Mouse (Mus musculus) kidney, embryonic 16.5 days (tissue): Measurements from ENCODE around the gene Nrg3. TPM values are rescaled to one million over a fixed set of nuclear protein-coding genes. Genes with fewer than 3 reads are reported as not detected.

Experiments
- ATAC-seq: fragments of 200-750 bp; cut with Nextera tagmentation; 2 replicates; pipeline ENCODE4 v1.8.0; 2017; ENCODE audit warnings: moderate TSS enrichment; ENCODE audit not compliant: low FRiP score, low TSS enrichment
- H3K27ac ChIP-seq: fragments of 300-500 bp; sonication (generic); 2 replicates; pipeline ENCODE4 v1.5.1; 2014; ENCODE audit warnings: low read length
- H3K27me3 ChIP-seq: fragments of 300-500 bp; sonication (generic); 2 replicates; pipeline ENCODE4 v1.6.1; 2014; ENCODE audit warnings: low read length, control low read depth, mixed read lengths; ENCODE audit not compliant: insufficient read depth
- H3K36me3 ChIP-seq: fragments of 300-500 bp; sonication (generic); 2 replicates; pipeline ENCODE4 v1.6.1; 2014; ENCODE audit warnings: low read length, control low read depth, mixed read lengths; ENCODE audit not compliant: insufficient read depth
- H3K4me1 ChIP-seq: fragments of 300-500 bp; sonication (generic); 2 replicates; pipeline ENCODE4 v1.6.1; 2014; ENCODE audit warnings: low read length, control low read depth, mixed read lengths; ENCODE audit not compliant: insufficient read depth
- H3K4me2 ChIP-seq: fragments of 300-500 bp; sonication (generic); replicated peaks from 2 replicates; pipeline ENCODE4 v1.6.1; 2014; ENCODE audit warnings: low read depth, low read length
- H3K4me3 ChIP-seq: fragments of 300-500 bp; sonication (generic); 2 replicates; pipeline ENCODE4 v1.5.1; 2014; ENCODE audit warnings: mild to moderate bottlenecking, low read length
- H3K9ac ChIP-seq: fragments of 300-500 bp; sonication (generic); replicated peaks from 2 replicates; pipeline ENCODE4 v1.6.1; 2014; ENCODE audit warnings: low read length
- H3K9me3 ChIP-seq: fragments of 300-500 bp; sonication (generic); 2 replicates; pipeline ENCODE4 v1.6.1; 2016; ENCODE audit warnings: low read length, control low read depth
- WGBS: fragments of 180-500 bp; shearing (Covaris S2); extraction: QIAGEN DNeasy Blood & Tissue Kit; methylation state at CpG from one replicate; pipeline ENCODE4 v1.1.7; 2014; 5-methylcytosine and 5-hydroxymethylcytosine counted together
- polyA plus RNA-seq: library from polyadenylated mRNA; unstranded; fragments of >200 nt; fragmentation: Nextera tagmentation; extraction: Ambion mirVana; gene quantifications from 2 replicates; pipeline ENCODE4 v1.2.1, GENCODE M21; 2015

Gene Nrg3
- polyA plus RNA-seq, 1 experiment from 2014 or later = 0.45 TPM

DNA sequence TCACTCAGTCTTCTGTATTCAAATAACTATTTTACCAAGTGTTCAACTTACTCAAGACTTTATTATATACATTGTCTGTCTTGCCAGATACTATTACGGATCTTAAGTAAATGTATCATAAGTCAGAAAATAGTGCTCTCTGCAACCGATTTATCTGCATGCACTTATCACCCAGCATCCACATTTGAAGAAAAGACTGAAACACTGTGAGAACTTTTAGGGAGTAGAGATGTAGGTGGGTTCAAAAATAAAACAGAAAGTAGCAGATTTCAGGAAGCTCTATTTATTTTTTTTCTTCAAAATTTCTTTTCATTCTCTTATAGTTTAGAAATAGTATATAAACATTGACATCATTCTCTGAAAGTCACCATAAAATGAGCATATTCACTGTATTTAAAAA, 449.8 kb downstream of the Nrg3 start:
- Histone ChIP-seq H3K36me3 (no peaks in the 10 kb centered on the region), H3K27ac (no peak overlapping the region), H3K4me3 (no peak overlapping the region), H3K4me2 (no peak overlapping the region), H3K9me3 (no peaks in the 10 kb centered on the region), H3K4me1 (no peaks in the 10 kb centered on the region), H3K27me3 (no peaks in the 10 kb centered on the region), H3K9ac (no peak overlapping the region)
- ATAC-seq = no peak
- 80% methylated on average over 2 of the region's 2 CpGs for WGBS

DNA sequence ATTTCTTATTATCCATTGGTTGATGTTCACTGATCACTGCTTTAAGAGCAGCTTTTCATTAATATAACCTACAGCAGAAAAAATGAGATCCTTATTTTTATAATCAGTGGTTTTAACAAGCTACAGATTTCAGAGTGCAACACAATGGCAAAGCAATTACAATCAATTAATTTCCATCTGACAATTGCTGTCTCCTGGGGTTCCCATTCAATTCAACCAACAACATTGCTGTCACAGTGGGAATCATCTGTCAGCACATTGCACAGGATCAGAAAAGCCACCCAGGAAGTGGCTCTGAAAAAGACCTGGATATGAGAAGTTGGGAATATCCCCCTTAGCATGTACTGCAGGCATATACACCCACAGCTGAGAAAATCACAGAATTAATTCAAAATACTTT, 458.8 kb downstream of the Nrg3 start:
- no peak overlapping the region for H3K27ac ChIP-seq
- no peaks in the 10 kb centered on the region for H3K4me1 ChIP-seq
- no peak overlapping the region for H3K4me3 ChIP-seq
- no peak for ATAC-seq
- H3K27me3 ChIP-seq = no peaks in the 10 kb centered on the region
- no peaks in the 10 kb centered on the region for H3K36me3 ChIP-seq
- H3K9me3 ChIP-seq = no peaks in the 10 kb centered on the region
- no peak overlapping the region for H3K4me2 ChIP-seq
- no peak overlapping the region for H3K9ac ChIP-seq

GRCm38 (mm10) chr14:38997843-38998242, 475.0 kb downstream of the Nrg3 start:
- Histone ChIP-seq H3K4me1 (no peaks in the 10 kb centered on the region), H3K4me2 (no peak overlapping the region), H3K27ac (no peak overlapping the region), H3K9ac (no peak overlapping the region), H3K36me3 (no peaks in the 10 kb centered on the region), H3K9me3 (no peaks in the 10 kb centered on the region), H3K27me3 (no peaks in the 10 kb centered on the region), H3K4me3 (no peak overlapping the region)
- ATAC-seq = no peak
- 78% methylated on average over 3 of the region's 3 CpGs for WGBS

- Histone ChIP-seq H3K27ac (no peak overlapping the region), H3K4me3 (no peak overlapping the region), H3K36me3 (no peaks in the 10 kb centered on the region), H3K4me1 (no peaks in the 10 kb centered on the region), H3K27me3 (no peaks in the 10 kb centered on the region), H3K9me3 (no peaks in the 10 kb centered on the region), H3K4me2 (no peak overlapping the region), H3K9ac (no peak overlapping the region)
- no peak for ATAC-seq
- WGBS = 78% methylated on average over 1 of the region's 1 CpGs
Observed at GRCm38 (mm10) chr14:38992574-38992866, 480.4 kb downstream of the Nrg3 start.

DNA sequence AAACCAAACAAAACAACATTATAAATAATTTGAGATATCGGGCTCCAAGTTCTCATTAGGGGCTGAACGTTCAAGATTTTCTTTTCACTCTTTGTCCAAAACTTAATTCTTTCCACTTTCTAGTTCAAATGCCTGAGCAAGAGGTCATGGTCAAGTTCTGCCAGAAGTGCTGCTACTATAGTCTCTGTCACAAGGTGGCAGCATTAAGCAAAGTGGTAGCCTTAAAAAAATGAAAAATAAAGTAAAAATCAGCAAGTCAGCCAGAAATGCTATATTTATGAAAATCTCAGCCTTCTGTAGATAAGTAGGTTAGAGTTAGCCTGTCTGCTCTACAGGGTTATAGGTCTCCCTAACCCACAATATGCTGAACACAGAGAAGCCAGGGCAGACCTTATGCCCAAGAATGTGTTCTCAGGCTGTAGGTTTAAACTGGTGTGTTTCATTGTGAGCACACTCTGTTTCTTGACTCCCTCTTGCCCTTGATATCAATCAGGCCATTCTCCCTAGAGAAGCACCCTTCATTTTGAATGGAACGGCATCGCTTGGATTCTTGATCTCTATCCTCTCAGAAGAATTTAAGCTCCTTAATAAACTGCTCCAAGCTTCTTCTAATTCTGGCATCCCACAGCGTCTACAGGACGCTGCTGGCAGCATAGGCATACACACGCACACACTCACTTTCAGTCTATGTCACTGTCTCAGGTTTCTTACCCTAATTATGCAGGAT, 480.9 kb downstream of the Nrg3 start:
- Histone ChIP-seq H3K4me3 (no peak overlapping the region), H3K9ac (no peak overlapping the region), H3K9me3 (no peaks in the 10 kb centered on the region), H3K27me3 (no peaks in the 10 kb centered on the region), H3K4me2 (no peak overlapping the region), H3K4me1 (no peaks in the 10 kb centered on the region), H3K36me3 (no peaks in the 10 kb centered on the region), H3K27ac (no peak overlapping the region)
- no peak for ATAC-seq
- WGBS = 65% methylated on average over 7 of the region's 7 CpGs

DNA sequence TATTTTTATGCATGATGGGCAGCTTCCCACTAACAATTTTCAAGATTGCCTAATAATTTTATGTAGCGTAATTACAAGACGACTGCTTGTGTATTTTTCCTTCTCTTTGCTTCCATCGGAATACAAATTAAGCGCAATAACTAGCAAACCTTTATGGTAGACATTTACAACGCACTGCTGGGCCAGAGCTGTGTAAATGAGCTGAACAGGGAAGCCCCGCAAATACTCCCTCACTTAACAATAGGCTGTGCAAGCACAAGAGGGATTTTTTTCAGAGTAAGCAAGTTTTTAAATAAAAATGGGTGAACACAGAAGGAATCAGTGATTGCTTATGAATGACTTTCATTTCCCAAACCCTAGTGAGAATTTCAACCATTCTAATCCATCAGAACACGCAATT, 513.5 kb downstream of the Nrg3 start:
- H3K36me3 ChIP-seq = no peaks in the 10 kb centered on the region
- whole genome bisulfite sequencing = 81% methylated on average over 7 of the region's 7 CpGs
- H3K27ac ChIP-seq = no peak overlapping the region
- no peaks in the 10 kb centered on the region for H3K27me3 ChIP-seq
- H3K4me3 ChIP-seq = no peak overlapping the region
- no peak for ATAC-seq
- H3K9me3 ChIP-seq = no peaks in the 10 kb centered on the region
- H3K4me1 ChIP-seq = no peaks in the 10 kb centered on the region
- no peak overlapping the region for H3K4me2 ChIP-seq
- no peak overlapping the region for H3K9ac ChIP-seq

GRCm38 (mm10) chr14:38937481-38937880, 535.4 kb downstream of the Nrg3 start:
- WGBS = 71% methylated on average over 1 of the region's 1 CpGs
- Histone ChIP-seq H3K27ac (no peak overlapping the region), H3K36me3 (no peaks in the 10 kb centered on the region), H3K9me3 (no peaks in the 10 kb centered on the region), H3K27me3 (no peaks in the 10 kb centered on the region), H3K4me2 (no peak overlapping the region), H3K4me1 (no peaks in the 10 kb centered on the region), H3K4me3 (no peak overlapping the region), H3K9ac (no peak overlapping the region)
- no peak for ATAC-seq

DNA sequence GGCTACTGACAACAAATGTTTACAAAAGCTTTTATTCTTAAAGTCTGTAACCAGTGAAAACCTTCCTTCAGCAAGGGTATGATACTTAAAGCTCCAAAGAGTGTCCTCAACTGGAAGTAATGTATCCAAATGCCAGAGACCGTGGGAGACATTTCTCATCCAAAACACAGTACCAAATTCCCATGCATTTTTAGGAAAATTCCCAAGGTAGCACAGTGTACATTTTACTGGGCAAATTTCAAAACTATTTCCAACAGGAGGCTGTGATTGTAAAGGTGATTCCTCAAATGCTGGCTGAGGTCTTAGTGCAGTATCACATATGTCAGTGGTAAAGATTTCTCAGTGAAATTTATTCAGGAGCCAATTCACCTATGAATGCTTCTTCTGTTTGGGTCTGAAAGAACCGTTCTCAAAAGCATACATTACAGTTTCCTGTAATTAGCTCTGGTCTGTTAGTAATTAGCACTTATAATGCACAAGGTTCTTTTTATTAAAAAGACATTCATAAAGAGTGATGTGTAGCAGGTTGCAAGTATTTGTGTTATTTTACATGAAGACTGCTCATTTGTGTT, 536.3 kb downstream of the Nrg3 start:
- WGBS = 71% methylated on average over 2 of the region's 2 CpGs
- Histone ChIP-seq H3K27me3 (no peaks in the 10 kb centered on the region), H3K27ac (no peak overlapping the region), H3K4me1 (no peaks in the 10 kb centered on the region), H3K4me2 (no peak overlapping the region), H3K9me3 (no peaks in the 10 kb centered on the region), H3K36me3 (no peaks in the 10 kb centered on the region), H3K9ac (no peak overlapping the region), H3K4me3 (no peak overlapping the region)
- ATAC-seq = no peak

GRCm38 (mm10) chr14:38923652-38924051, 549.2 kb downstream of the Nrg3 start:
- no peaks in the 10 kb centered on the region for H3K4me1 ChIP-seq
- no peaks in the 10 kb centered on the region for H3K27me3 ChIP-seq
- H3K4me2 ChIP-seq = no peak overlapping the region
- no peak for ATAC-seq
- no peaks in the 10 kb centered on the region for H3K36me3 ChIP-seq
- no peak overlapping the region for H3K9ac ChIP-seq
- no peak overlapping the region for H3K27ac ChIP-seq
- no peak overlapping the region for H3K4me3 ChIP-seq
- WGBS = 92% methylated on average over 1 of the region's 1 CpGs
- H3K9me3 ChIP-seq = no peaks in the 10 kb centered on the region

DNA sequence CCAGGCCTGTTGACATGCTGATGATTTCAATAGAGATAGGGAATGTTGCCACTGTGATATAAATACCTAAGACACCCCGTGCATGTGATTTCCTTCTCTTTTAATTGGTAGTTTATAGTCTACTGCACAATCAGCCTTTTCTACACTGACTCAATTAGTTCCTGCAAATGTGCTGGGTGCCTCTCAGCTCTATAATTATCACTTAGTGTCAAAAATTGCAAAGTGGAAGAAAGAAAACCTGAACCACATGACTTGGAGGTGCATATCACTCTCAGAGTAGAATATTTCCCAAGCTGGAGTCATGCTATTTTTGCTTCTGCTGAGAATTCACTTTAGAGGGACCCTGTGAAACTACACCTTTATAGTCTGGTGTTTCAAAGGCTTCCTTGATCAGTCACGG, 552.1 kb downstream of the Nrg3 start:
- H3K27ac ChIP-seq = no peak overlapping the region
- H3K9ac ChIP-seq = no peak overlapping the region
- no peaks in the 10 kb centered on the region for H3K9me3 ChIP-seq
- no peaks in the 10 kb centered on the region for H3K36me3 ChIP-seq
- H3K4me3 ChIP-seq = no peak overlapping the region
- 82% methylated on average over 2 of the region's 2 CpGs for WGBS
- no peaks in the 10 kb centered on the region for H3K4me1 ChIP-seq
- ATAC-seq = no peak
- H3K27me3 ChIP-seq = no peaks in the 10 kb centered on the region
- no peak overlapping the region for H3K4me2 ChIP-seq
